Mouse (Mus musculus) MEL (cell line): ENCODE results near the gene Carnmt1. TPM values are rescaled to one million over a fixed set of nuclear protein-coding genes. Genes with fewer than 3 reads are reported as not detected.
A peak's percentile ranks its signal among the peaks of the same experiment; 100 is the strongest.

ENCODE experiments used
- DNase-seq: peaks from one replicate; pipeline ENCODE4 v3.0.0; 2011; ENCODE audit warnings: low read depth, low spot score
- H3K27ac ChIP-seq: 2 replicates; pipeline ENCODE4 v1.5.1; 2012; ENCODE audit warnings: low read depth, mild to moderate bottlenecking, control low read depth, low read length, moderate library complexity; ENCODE audit not compliant: control insufficient read depth
- H3K27me3 ChIP-seq, 2 experiments: fragments of 150-350 bp in 1 of 2; sonication (generic) in 1 of 2; 2 replicates each; pipeline ENCODE4 v1.6.1; 2012; ENCODE audit warnings: low read length in 2 of 2, mild to moderate bottlenecking in 2 of 2, improper control_type of control experiment in 1 of 2, moderate library complexity in 1 of 2; ENCODE audit not compliant: insufficient read depth in 2 of 2, control insufficient read depth in 1 of 2
- H3K36me3 ChIP-seq, 2 experiments: 2 replicates each; pipeline ENCODE4 v1.6.1; 2012 to 2014; ENCODE audit warnings: low read length in 2 of 2, improper control_type of control experiment in 1 of 2, inconsistent platforms in 1 of 2, mild to moderate bottlenecking in 1 of 2; ENCODE audit not compliant: insufficient read depth in 2 of 2, control insufficient read depth in 1 of 2
- H3K4me1 ChIP-seq, 2 experiments: fragments of 150-350 bp in 1 of 2; sonication (generic) in 1 of 2; 2 replicates each; pipeline ENCODE4 v1.6.1; 2012; ENCODE audit warnings: low read length in 2 of 2, improper control_type of control experiment in 1 of 2, mild to moderate bottlenecking in 1 of 2; ENCODE audit not compliant: insufficient read depth in 2 of 2, control insufficient read depth in 1 of 2
- H3K4me3 ChIP-seq, 2 experiments: fragments of 150-350 bp in 1 of 2; sonication (generic) in 1 of 2; 2 replicates each; pipeline ENCODE4 v1.5.1; 2012; ENCODE audit warnings: low read depth in 2 of 2, low read length in 2 of 2, mild to moderate bottlenecking in 2 of 2, moderate library complexity in 2 of 2, control low read depth in 1 of 2, improper control_type of control experiment in 1 of 2; ENCODE audit not compliant: control insufficient read depth in 1 of 2, insufficient read depth in 1 of 2
- H3K79me2 ChIP-seq: 2 replicates; pipeline ENCODE4 v1.6.1; 2012; ENCODE audit warnings: mild to moderate bottlenecking, low read length, moderate library complexity; ENCODE audit not compliant: control insufficient read depth, poor library complexity, insufficient read depth
- H3K9ac ChIP-seq: 2 replicates; pipeline ENCODE4 v1.6.1; 2012; ENCODE audit warnings: low read depth, mild to moderate bottlenecking, control low read depth, low read length, moderate library complexity; ENCODE audit not compliant: control insufficient read depth, poor library complexity, severe bottlenecking
- H3K9me3 ChIP-seq: fragments of 150-350 bp; sonication (generic); replicated peaks from 2 replicates; pipeline ENCODE4 v1.6.1; 2012; ENCODE audit warnings: mild to moderate bottlenecking, low read length, improper control_type of control experiment, moderate library complexity; ENCODE audit not compliant: insufficient read depth
- BHLHE40 ChIP-seq: IDR thresholded peaks from 2 replicates; pipeline ENCODE4 v1.6.1; 2012; ENCODE audit warnings: low read depth, mild to moderate bottlenecking, inconsistent platforms, low read length, improper control_type of control experiment, borderline replicate concordance
- CHD1 ChIP-seq: IDR thresholded peaks from 2 replicates; pipeline ENCODE4 v1.6.1; 2012; ENCODE audit warnings: low read depth, mild to moderate bottlenecking, inconsistent platforms, low read length, improper control_type of control experiment
- CHD2 ChIP-seq: IDR thresholded peaks from 2 replicates; pipeline ENCODE4 v1.6.1; 2011; ENCODE audit warnings: low read length, improper control_type of control experiment
- CTCF ChIP-seq, 3 experiments: IDR thresholded peaks in 2 of 3; conservative IDR thresholded peaks in 1 of 3; 2 replicates each; pipeline ENCODE4 v1.5.1; 2011 to 2012; ENCODE audit warnings: low read length in 3 of 3, low read depth in 2 of 3, mild to moderate bottlenecking in 2 of 3, improper control_type of control experiment in 1 of 3, inconsistent platforms in 1 of 3, mixed read lengths in 1 of 3, moderate library complexity in 1 of 3; ENCODE audit not compliant: control insufficient read depth in 1 of 3, insufficient read depth in 1 of 3, poor library complexity in 1 of 3, severe bottlenecking in 1 of 3
- E2F4 ChIP-seq: IDR thresholded peaks from 2 replicates; pipeline ENCODE4 v1.6.1; 2011; ENCODE audit warnings: low read depth, low read length, improper control_type of control experiment, borderline replicate concordance
- ELF1 ChIP-seq: IDR thresholded peaks from 2 replicates; pipeline ENCODE4 v1.6.1; 2014; ENCODE audit warnings: low read depth, mild to moderate bottlenecking, inconsistent platforms, low read length, improper control_type of control experiment, moderate library complexity
- EP300 ChIP-seq, 2 experiments: IDR thresholded peaks; 2 replicates each; pipeline ENCODE4 v1.6.1; 2011; ENCODE audit warnings: improper control_type of control experiment in 2 of 2, low read length in 2 of 2, low read depth in 1 of 2, mild to moderate bottlenecking in 1 of 2
- ETS1 ChIP-seq: IDR thresholded peaks from 2 replicates; pipeline ENCODE4 v1.6.1; 2012; ENCODE audit warnings: low read depth, mild to moderate bottlenecking, inconsistent platforms, low read length, improper control_type of control experiment, moderate library complexity
- GABPA ChIP-seq: IDR thresholded peaks from 2 replicates; pipeline ENCODE4 v1.6.1; 2012; ENCODE audit warnings: low read depth, mild to moderate bottlenecking, inconsistent platforms, low read length, improper control_type of control experiment, moderate library complexity
- GATA1 ChIP-seq: IDR thresholded peaks from 2 replicates; pipeline ENCODE4 v1.6.1; 2011; ENCODE audit warnings: low read depth, low read length, improper control_type of control experiment
- HCFC1 ChIP-seq: IDR thresholded peaks from 2 replicates; pipeline ENCODE4 v1.6.1; 2012; ENCODE audit warnings: low read depth, mild to moderate bottlenecking, inconsistent platforms, low read length, improper control_type of control experiment, moderate library complexity
- JUND ChIP-seq: IDR thresholded peaks from 2 replicates; pipeline ENCODE4 v1.6.1; 2011; ENCODE audit warnings: low read depth, mild to moderate bottlenecking, improper control_type of control experiment, low read length
- KAT2A ChIP-seq: conservative IDR thresholded peaks from 2 replicates; pipeline ENCODE4 v1.6.1; 2012; ENCODE audit warnings: low read depth, low read length, improper control_type of control experiment, inconsistent platforms
- MAFK ChIP-seq: IDR thresholded peaks from 2 replicates; pipeline ENCODE4 v1.6.1; 2011; ENCODE audit warnings: low read depth, mild to moderate bottlenecking, low read length, improper control_type of control experiment, borderline replicate concordance
- MAX ChIP-seq: IDR thresholded peaks from 2 replicates; pipeline ENCODE4 v1.6.1; 2011; ENCODE audit warnings: low read length, improper control_type of control experiment
- MEF2A ChIP-seq: IDR thresholded peaks from 2 replicates; pipeline ENCODE4 v1.6.1; 2014; ENCODE audit warnings: low read depth, mild to moderate bottlenecking, inconsistent platforms, low read length, improper control_type of control experiment; ENCODE audit not compliant: poor library complexity, insufficient replicate concordance, severe bottlenecking; ENCODE audit errors: extremely low read depth
- MXI1 ChIP-seq: IDR thresholded peaks from 2 replicates; pipeline ENCODE4 v1.6.1; 2011; ENCODE audit warnings: mild to moderate bottlenecking, low read depth, low read length, improper control_type of control experiment
- MYB ChIP-seq: IDR thresholded peaks from 2 replicates; pipeline ENCODE4 v1.6.1; 2011; ENCODE audit warnings: mild to moderate bottlenecking, low read depth, low read length, improper control_type of control experiment
- MYC ChIP-seq: IDR thresholded peaks from 2 replicates; pipeline ENCODE4 v1.6.1; 2011; ENCODE audit warnings: low read depth, mild to moderate bottlenecking, low read length, improper control_type of control experiment, moderate library complexity
- NELFE ChIP-seq: IDR thresholded peaks from 2 replicates; pipeline ENCODE4 v1.6.1; 2011; ENCODE audit warnings: low read depth, low read length, improper control_type of control experiment
- NRF1 ChIP-seq: IDR thresholded peaks from 2 replicates; pipeline ENCODE4 v1.6.1; 2014; ENCODE audit warnings: low read depth, mild to moderate bottlenecking, inconsistent platforms, low read length, improper control_type of control experiment, moderate library complexity; ENCODE audit not compliant: poor library complexity, insufficient read depth, severe bottlenecking
- POLR2A ChIP-seq, 2 experiments: IDR thresholded peaks; 2 replicates each; pipeline ENCODE4 v1.6.1; 2011 to 2012; ENCODE audit warnings: low read length in 2 of 2, mild to moderate bottlenecking in 2 of 2, control low read depth in 1 of 2, improper control_type of control experiment in 1 of 2, low read depth in 1 of 2, moderate library complexity in 1 of 2; ENCODE audit not compliant: control insufficient read depth in 1 of 2, insufficient read depth in 1 of 2, poor library complexity in 1 of 2
- POLR2AphosphoS2 ChIP-seq: IDR thresholded peaks from 2 replicates; pipeline ENCODE4 v1.6.1; 2011; ENCODE audit warnings: low read length, improper control_type of control experiment
- POLR2AphosphoS5 ChIP-seq: IDR thresholded peaks from 2 replicates; pipeline ENCODE4 v1.6.1; 2012; ENCODE audit warnings: low read depth, borderline replicate concordance, mild to moderate bottlenecking, inconsistent platforms, low read length, moderate library complexity, mixed read lengths
- RAD21 ChIP-seq: IDR thresholded peaks from 2 replicates; pipeline ENCODE4 v1.6.1; 2011; ENCODE audit warnings: mild to moderate bottlenecking, low read depth, low read length, improper control_type of control experiment
- RCOR1 ChIP-seq: IDR thresholded peaks from 2 replicates; pipeline ENCODE4 v1.6.1; 2012; ENCODE audit warnings: low read depth, mild to moderate bottlenecking, inconsistent platforms, low read length, improper control_type of control experiment
- SIN3A ChIP-seq: IDR thresholded peaks from 2 replicates; pipeline ENCODE4 v1.6.1; 2012; ENCODE audit warnings: low read length, improper control_type of control experiment, inconsistent platforms
- SMC3 ChIP-seq: IDR thresholded peaks from 2 replicates; pipeline ENCODE4 v1.6.1; 2011; ENCODE audit warnings: low read depth, low read length, improper control_type of control experiment
- TAL1 ChIP-seq: IDR thresholded peaks from 2 replicates; pipeline ENCODE4 v1.6.1; 2012; ENCODE audit warnings: mild to moderate bottlenecking, inconsistent platforms, low read length, moderate library complexity, mixed read lengths
- TBP ChIP-seq: IDR thresholded peaks from 2 replicates; pipeline ENCODE4 v1.8.0; 2011; ENCODE audit warnings: low read depth, low read length, improper control_type of control experiment
- TCF12 ChIP-seq: IDR thresholded peaks from 2 replicates; pipeline ENCODE4 v1.6.1; 2014; ENCODE audit warnings: low read depth, mild to moderate bottlenecking, inconsistent platforms, low read length, improper control_type of control experiment, moderate library complexity
- UBTF ChIP-seq: IDR thresholded peaks from 2 replicates; pipeline ENCODE4 v1.6.1; 2012; ENCODE audit warnings: low read depth, mild to moderate bottlenecking, inconsistent platforms, low read length, improper control_type of control experiment, moderate library complexity, borderline replicate concordance; ENCODE audit not compliant: insufficient read depth
- USF1 ChIP-seq: IDR thresholded peaks from 2 replicates; pipeline ENCODE4 v1.6.1; 2014; ENCODE audit warnings: low read depth, mild to moderate bottlenecking, inconsistent platforms, low read length, improper control_type of control experiment, moderate library complexity
- ZC3H11A ChIP-seq: IDR thresholded peaks from 2 replicates; pipeline ENCODE4 v1.6.1; 2012; ENCODE audit warnings: low read depth, mild to moderate bottlenecking, inconsistent platforms, low read length, improper control_type of control experiment
- ZKSCAN1 ChIP-seq: IDR thresholded peaks from 2 replicates; pipeline ENCODE4 v1.6.1; 2012; ENCODE audit warnings: low read depth, mild to moderate bottlenecking, inconsistent platforms, low read length, improper control_type of control experiment, moderate library complexity
- ZMIZ1 ChIP-seq: IDR thresholded peaks from 2 replicates; pipeline ENCODE4 v1.6.1; 2012; ENCODE audit warnings: low read depth, mild to moderate bottlenecking, inconsistent platforms, low read length, improper control_type of control experiment, moderate library complexity
- ZNF384 ChIP-seq: IDR thresholded peaks from 2 replicates; pipeline ENCODE4 v1.6.1; 2012; ENCODE audit warnings: low read depth, mild to moderate bottlenecking, inconsistent platforms, low read length, improper control_type of control experiment
- polyA plus RNA-seq, 2 experiments: library from polyadenylated mRNA; stranded (reverse) in 1 of 2; unstranded in 1 of 2; fragments of >175 nt in 1 of 2; fragments of >200 nt in 1 of 2; gene quantifications; 2 replicates each; pipeline versions ENCODE4 v1.2.1 to v1.2.4; 2012; ENCODE audit warnings: low replicate concordance in 2 of 2, low read depth in 1 of 2; ENCODE audit not compliant: insufficient read length in 2 of 2, insufficient read depth in 1 of 2, missing spikeins in 1 of 2
- total RNA-seq: library from RNA; depleted of rRNA; stranded (reverse); fragments of 300-350 nt; gene quantifications from 2 replicates; pipeline ENCODE4 v1.2.3, GENCODE M21; 2012

Carnmt1 gene
- total and polyA plus RNA-seq, 3 experiments = 15.4 to 23.3 TPM; not detected in 1

- H3K4me1 ChIP-seq = peaks cover 4 to 19% of the 10 kb centered on the region in 2 experiments
- H3K27me3 ChIP-seq = no peaks in the 10 kb centered on the region
- H3K4me3 ChIP-seq = peak overlapping the region; percentile 62 to 100
- peak overlapping the region; percentile 76 for H3K27ac ChIP-seq
- H3K79me2 ChIP-seq = peaks cover 44% of the 10 kb centered on the region
- peaks cover 0 to 13% of the 10 kb centered on the region in 2 experiments; a peak in 2 of 4 replicates for H3K36me3 ChIP-seq
- no peaks in the 10 kb centered on the region for H3K9me3 ChIP-seq
- peak; percentile 81 for DNase-seq
- peak overlapping the region; percentile 62 for H3K9ac ChIP-seq
- no peak for TF ChIP-seq RAD21
- no peak for TF ChIP-seq BHLHE40
- no peak for TF ChIP-seq MYB
- TF ChIP-seq ELF1 = peak; percentile 41
- no peak for TF ChIP-seq GATA1
- TF ChIP-seq CTCF (IDR thresholded peaks at IDR 0.05 in 2 of 3, conservative IDR thresholded peaks at IDR 0.05 in 1 of 3; ENCODE audit: control insufficient read depth in 1 of 3, insufficient read depth in 1 of 3, low read depth in 2 of 3, low read length in 3 of 3, poor library complexity in 1 of 3, severe bottlenecking in 1 of 3) = no peak
- no peak for TF ChIP-seq NRF1
- no peak for TF ChIP-seq TBP
- no peak for TF ChIP-seq E2F4
- TF ChIP-seq MAX = 0 out of 2 replicates have a peak, but pooled peaks have one; percentile 4
- TF ChIP-seq ZKSCAN1 = peak; percentile 37; the same call in 1 of the 2 replicates
- no peak for TF ChIP-seq SMC3
- 0 out of 2 replicates have a peak, but pooled peaks have one; percentile 31 for TF ChIP-seq TCF12
- TF ChIP-seq EP300 (IDR thresholded peaks at IDR 0.05; ENCODE audit: low read depth in 1 of 2, low read length in 2 of 2) = 0 out of 4 replicates have a peak, but pooled peaks of 1 of the 2 experiments have one; percentile 6
- TF ChIP-seq KAT2A = no peak
- no peak for TF ChIP-seq MEF2A
- peak; percentile 19; the same call in 1 of the 2 replicates for TF ChIP-seq ZMIZ1
- no peak for TF ChIP-seq HCFC1
- TF ChIP-seq NELFE = no peak
- TF ChIP-seq UBTF = peak; percentile 66; the same call in 1 of the 2 replicates
- no peak for TF ChIP-seq TAL1
- no peak for TF ChIP-seq MAFK
- TF ChIP-seq MYC = no peak
- no peak for TF ChIP-seq POLR2A (IDR thresholded peaks at IDR 0.05; ENCODE audit: control insufficient read depth in 1 of 2, insufficient read depth in 1 of 2, low read depth in 1 of 2, low read length in 2 of 2, poor library complexity in 1 of 2)
- TF ChIP-seq CHD1 = 0 out of 2 replicates have a peak, but pooled peaks have one; percentile 55
- TF ChIP-seq POLR2AphosphoS2 = no peak
- TF ChIP-seq GABPA = 0 out of 2 replicates have a peak, but pooled peaks have one; percentile 26
- TF ChIP-seq POLR2AphosphoS5 = no peak
- TF ChIP-seq RCOR1 = no peak
- peak; percentile 67 for TF ChIP-seq MXI1
- peak; percentile 22; the same call in 1 of the 2 replicates for TF ChIP-seq ETS1
- TF ChIP-seq ZNF384 = no peak
- TF ChIP-seq JUND = no peak
- no peak for TF ChIP-seq USF1
- peak; percentile 60; the same call in 1 of the 2 replicates for TF ChIP-seq SIN3A
- TF ChIP-seq CHD2 = no peak
- no peak for TF ChIP-seq ZC3H11A
These were observed 39.4 kb upstream of the Carnmt1 start for GRCm38 (mm10) chr19:18631161-18631643.
